Mouse (Mus musculus): ENCODE measurements around the gene Otulin. TPM values are rescaled to one million over a fixed set of nuclear protein-coding genes. Genes with fewer than 3 reads are reported as not detected.

The Otulin gene
- polyA plus RNA-seq, 1 experiment from 2014 or later = 28.2 TPM

GRCm38 (mm10) chr15:27596463-27597140 is 33.9 kb downstream of the Otulin start:
- Histone ChIP-seq H3K27me3 (ENCODE audit: low read depth, poor library complexity, severe bottlenecking) (no peaks in the 10 kb centered on the region), H3K9me3 (replicated peaks) (no peaks in the 10 kb centered on the region), H3K27ac (replicated peaks) (no peak overlapping the region), H3K4me1 (peaks cover 16% of the 10 kb centered on the region), H3K4me3 (no peak overlapping the region), H3K36me3 (peaks cover 55% of the 10 kb centered on the region)
- 84% methylated on average over 3 of the region's 3 CpGs for WGBS
- DNase-seq (ENCODE audit: low spot score) = no peak

DNA sequence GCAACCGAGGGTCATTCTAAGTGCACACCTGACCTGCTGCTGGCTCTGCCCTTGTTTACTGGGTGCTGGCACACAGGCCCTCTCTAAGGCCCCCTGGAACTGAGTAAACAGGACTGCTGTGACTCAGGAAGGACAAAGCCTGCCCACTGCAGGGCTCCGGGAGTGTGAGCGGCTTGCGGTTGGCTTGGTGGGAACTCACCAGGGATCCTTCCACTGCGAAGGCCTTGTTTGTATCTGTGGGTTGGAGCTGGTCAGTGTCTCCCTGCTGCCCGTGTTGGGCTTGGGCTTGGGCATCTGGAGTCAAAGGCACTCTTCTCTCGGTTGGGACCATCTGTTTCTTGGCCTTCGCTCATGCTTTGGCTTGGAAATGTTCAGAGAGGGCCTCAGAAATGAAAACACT is 34.9 kb downstream of the Otulin start:
- H3K27ac ChIP-seq (replicated peaks) = peak overlapping the region; percentile 80
- H3K4me3 ChIP-seq = no peak overlapping the region
- H3K27me3 ChIP-seq (ENCODE audit: low read depth, poor library complexity, severe bottlenecking) = no peaks in the 10 kb centered on the region
- 51% methylated on average over 8 of the region's 8 CpGs for WGBS
- DNase-seq (ENCODE audit: low spot score) = no peak
- peaks cover 16% of the 10 kb centered on the region for H3K4me1 ChIP-seq
- no peaks in the 10 kb centered on the region for H3K9me3 ChIP-seq (replicated peaks)
- H3K36me3 ChIP-seq = peaks cover 56% of the 10 kb centered on the region

DNA sequence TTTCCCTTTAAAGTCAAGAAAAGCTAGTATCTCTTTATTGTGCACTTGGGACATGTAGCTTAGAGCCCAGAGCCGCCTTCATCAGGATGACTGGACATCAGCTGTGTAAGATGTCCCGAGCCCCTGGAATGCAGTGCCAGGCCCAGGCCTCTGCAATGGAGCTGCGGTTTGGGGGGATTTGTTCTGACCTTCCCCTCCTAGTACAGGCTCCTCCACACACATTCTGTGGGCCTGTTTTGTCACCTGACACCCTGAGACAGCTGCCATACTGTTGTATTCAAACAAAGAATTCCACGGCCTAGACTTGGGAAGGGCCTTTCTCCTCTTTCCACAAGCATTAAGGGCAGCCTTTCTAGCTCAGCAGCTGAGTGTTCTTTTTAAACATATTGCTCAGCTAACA is 35.5 kb downstream of the Otulin start:
- H3K27me3 ChIP-seq (ENCODE audit: low read depth, poor library complexity, severe bottlenecking) = no peaks in the 10 kb centered on the region
- 44% methylated on average over 4 of the region's 4 CpGs for WGBS
- H3K36me3 ChIP-seq = peaks cover 56% of the 10 kb centered on the region
- no peaks in the 10 kb centered on the region for H3K9me3 ChIP-seq (replicated peaks)
- H3K4me3 ChIP-seq = no peak overlapping the region
- peak overlapping the region; percentile 80 for H3K27ac ChIP-seq (replicated peaks)
- peaks cover 16% of the 10 kb centered on the region for H3K4me1 ChIP-seq
- DNase-seq (ENCODE audit: low spot score) = peak; percentile 19

- Histone ChIP-seq H3K4me1 (peaks cover 16% of the 10 kb centered on the region), H3K27ac (replicated peaks) (no peak overlapping the region), H3K4me3 (no peak overlapping the region), H3K36me3 (peaks cover 46% of the 10 kb centered on the region), H3K9me3 (replicated peaks) (no peaks in the 10 kb centered on the region), H3K27me3 (ENCODE audit: low read depth, poor library complexity, severe bottlenecking) (no peaks in the 10 kb centered on the region)
- no peak for DNase-seq (ENCODE audit: low spot score)
- WGBS = 79% methylated on average over 13 of the region's 13 CpGs
Measured at GRCm38 (mm10) chr15:27593717-27594116, 36.8 kb downstream of the Otulin start.

GRCm38 (mm10) chr15:27592620-27593320 is 37.7 kb downstream of the Otulin start:
- 90% methylated on average over 19 of the region's 19 CpGs for WGBS
- H3K27me3 ChIP-seq (ENCODE audit: low read depth, poor library complexity, severe bottlenecking) = no peaks in the 10 kb centered on the region
- no peaks in the 10 kb centered on the region for H3K9me3 ChIP-seq (replicated peaks)
- no peak overlapping the region for H3K4me3 ChIP-seq
- DNase-seq (ENCODE audit: low spot score) = no peak
- H3K36me3 ChIP-seq = peaks cover 44% of the 10 kb centered on the region
- no peak overlapping the region for H3K27ac ChIP-seq (replicated peaks)
- H3K4me1 ChIP-seq = peaks cover 16% of the 10 kb centered on the region

GRCm38 (mm10) chr15:27590812-27591211 is 39.7 kb downstream of the Otulin start:
- Histone ChIP-seq H3K36me3 (peaks cover 40% of the 10 kb centered on the region), H3K27me3 (ENCODE audit: low read depth, poor library complexity, severe bottlenecking) (no peaks in the 10 kb centered on the region), H3K27ac (replicated peaks) (no peak overlapping the region), H3K9me3 (replicated peaks) (no peaks in the 10 kb centered on the region), H3K4me1 (peaks cover 11% of the 10 kb centered on the region), H3K4me3 (no peak overlapping the region)
- no peak for DNase-seq (ENCODE audit: low spot score)
- WGBS = 93% methylated on average over 9 of the region's 9 CpGs

GRCm38 (mm10) chr15:27588087-27588826 is 42.2 kb downstream of the Otulin start:
- H3K27me3 ChIP-seq (ENCODE audit: low read depth, poor library complexity, severe bottlenecking) = no peaks in the 10 kb centered on the region
- no peaks in the 10 kb centered on the region for H3K4me1 ChIP-seq
- peaks cover 27% of the 10 kb centered on the region for H3K36me3 ChIP-seq
- WGBS = 84% methylated on average over 14 of the region's 14 CpGs
- H3K9me3 ChIP-seq (replicated peaks) = no peaks in the 10 kb centered on the region
- no peak overlapping the region for H3K27ac ChIP-seq (replicated peaks)
- DNase-seq (ENCODE audit: low spot score) = no peak
- H3K4me3 ChIP-seq = no peak overlapping the region

GRCm38 (mm10) chr15:27586093-27586480 is 44.4 kb downstream of the Otulin start:
- 94% methylated on average over 5 of the region's 5 CpGs for WGBS
- no peak for DNase-seq (ENCODE audit: low spot score)
- peaks cover 11% of the 10 kb centered on the region for H3K4me1 ChIP-seq
- no peaks in the 10 kb centered on the region for H3K27me3 ChIP-seq (ENCODE audit: low read depth, poor library complexity, severe bottlenecking)
- peaks cover 21% of the 10 kb centered on the region for H3K36me3 ChIP-seq
- no peak overlapping the region for H3K27ac ChIP-seq (replicated peaks)
- H3K9me3 ChIP-seq (replicated peaks) = no peaks in the 10 kb centered on the region
- no peak overlapping the region for H3K4me3 ChIP-seq

GRCm38 (mm10) chr15:27585466-27586092 is 44.9 kb downstream of the Otulin start:
- 84% methylated on average over 4 of the region's 4 CpGs for WGBS
- H3K36me3 ChIP-seq = peaks cover 16% of the 10 kb centered on the region
- H3K27ac ChIP-seq (replicated peaks) = no peak overlapping the region
- H3K4me1 ChIP-seq = peaks cover 16% of the 10 kb centered on the region
- no peaks in the 10 kb centered on the region for H3K27me3 ChIP-seq (ENCODE audit: low read depth, poor library complexity, severe bottlenecking)
- no peak overlapping the region for H3K4me3 ChIP-seq
- H3K9me3 ChIP-seq (replicated peaks) = no peaks in the 10 kb centered on the region
- DNase-seq (ENCODE audit: low spot score) = no peak

DNA sequence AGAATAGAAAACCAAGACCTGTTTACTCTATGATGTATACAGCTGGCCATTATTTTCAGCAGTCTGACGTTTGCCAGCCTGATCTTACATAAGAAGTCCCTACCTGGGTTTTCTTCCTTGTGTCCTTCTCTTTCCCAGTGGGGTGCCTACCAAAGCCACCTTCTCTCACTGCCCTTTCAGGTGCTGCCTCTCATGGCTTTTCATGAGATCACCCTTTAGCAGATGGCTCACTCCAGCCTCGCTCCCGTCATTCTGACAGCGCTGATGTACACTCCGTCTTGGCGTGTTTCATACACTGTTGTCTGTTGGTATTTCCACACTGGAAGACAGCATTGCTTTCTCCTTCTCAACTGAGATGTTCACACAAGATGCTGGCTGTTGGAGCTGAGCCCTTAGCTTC is 46.9 kb downstream of the Otulin start:
- no peak for DNase-seq (ENCODE audit: low spot score)
- 97% methylated on average over 6 of the region's 6 CpGs for WGBS

DNA sequence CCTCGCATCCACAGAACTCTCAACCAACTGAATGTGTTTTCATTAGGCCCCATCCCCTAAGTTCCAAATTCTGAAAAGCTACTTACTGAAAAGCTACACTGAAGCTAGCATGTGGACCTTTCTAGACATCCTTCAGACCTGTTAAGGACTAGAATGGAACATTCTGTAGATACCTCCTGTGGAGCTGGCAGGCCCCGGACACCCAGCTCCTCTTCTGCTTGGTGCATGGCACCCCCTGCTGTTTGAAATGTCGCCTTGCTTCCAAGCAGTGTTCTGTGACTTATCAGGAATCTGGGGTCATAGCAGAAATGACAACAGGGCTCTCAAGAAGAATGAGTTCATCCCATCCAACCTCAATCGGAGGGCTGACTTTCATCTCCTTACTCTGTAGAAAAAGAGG is 47.5 kb downstream of the Otulin start:
- Histone ChIP-seq H3K4me3 (no peak overlapping the region), H3K36me3 (peaks cover 9% of the 10 kb centered on the region; the same call in 1 of the 2 replicates), H3K4me1 (peaks cover 16% of the 10 kb centered on the region), H3K27ac (replicated peaks) (no peak overlapping the region), H3K9me3 (replicated peaks) (no peaks in the 10 kb centered on the region), H3K27me3 (ENCODE audit: low read depth, poor library complexity, severe bottlenecking) (no peaks in the 10 kb centered on the region)
- peak; percentile 19 for DNase-seq (ENCODE audit: low spot score)
- WGBS = 85% methylated on average over 4 of the region's 4 CpGs

More for the DNA sequence above, 46.9 kb downstream of the Otulin start:
- no peak overlapping the region for H3K27ac ChIP-seq (replicated peaks)
- H3K36me3 ChIP-seq = peaks cover 9% of the 10 kb centered on the region; the same call in 1 of the 2 replicates
- H3K4me3 ChIP-seq = no peak overlapping the region
- peaks cover 16% of the 10 kb centered on the region for H3K4me1 ChIP-seq
- no peaks in the 10 kb centered on the region for H3K27me3 ChIP-seq (ENCODE audit: low read depth, poor library complexity, severe bottlenecking)
- no peaks in the 10 kb centered on the region for H3K9me3 ChIP-seq (replicated peaks)

- peaks cover 16% of the 10 kb centered on the region for H3K4me1 ChIP-seq
- H3K4me3 ChIP-seq = no peak overlapping the region
- no peak for DNase-seq (ENCODE audit: low spot score)
- no peaks in the 10 kb centered on the region for H3K9me3 ChIP-seq (replicated peaks)
- H3K36me3 ChIP-seq = peaks cover 9% of the 10 kb centered on the region; the same call in 1 of the 2 replicates
- no peaks in the 10 kb centered on the region for H3K27me3 ChIP-seq (ENCODE audit: low read depth, poor library complexity, severe bottlenecking)
- WGBS = 84% methylated on average over 3 of the region's 3 CpGs
- H3K27ac ChIP-seq (replicated peaks) = peak overlapping the region; percentile 74; the same call in 1 of the 2 replicates
Measured at GRCm38 (mm10) chr15:27582428-27582827, 48.1 kb downstream of the Otulin start.

All from midbrain, embryonic 10.5 days (tissue).